ENCODE assay signal across 15 mouse cellular contexts in genomic region chr10:79806331-79806730, GRCm38 (mm10). TPM values are rescaled to one million over a fixed set of nuclear protein-coding genes. Genes with fewer than 3 reads are reported as not detected.
DNase-seq lines count a peak whose midpoint lies in the region; ATAC-seq and TF ChIP-seq lines count a peak whose summit lies in the region.
"Had no signal": no experiment of that assay in that cellular context is flagged by ENCODE, and none has a peak within 500 bp of the region (broad histone marks: within the 10 kb centered on the region; RNA-seq: fewer than 3 reads in every experiment).

No protein-coding gene starts in this region.

- TF ChIP-seq POLR2A in cortical plate, adult 2 months (IDR thresholded peaks at IDR 0.05; ENCODE audit: extremely low read depth, insufficient read depth, low read length), result no peak

- H3K9me3 ChIP-seq in heart, embryonic 12.5 days (replicated peaks), result no peaks in the 10 kb centered on the region
- H3K9me3 ChIP-seq in kidney, postnatal 0 days (replicated peaks; ENCODE audit: low read length), result no peaks in the 10 kb centered on the region
- H3K9me3 ChIP-seq in heart, embryonic 16.5 days (replicated peaks; ENCODE audit: control insufficient read depth, low read length), result no peaks in the 10 kb centered on the region
- H3K9me3 ChIP-seq: limb, embryonic 13.5 days had no signal

- ATAC-seq in heart, embryonic 12.5 days (ENCODE audit: insufficient number of reproducible peaks, low FRiP score), result no peak
- ATAC-seq in kidney, postnatal 0 days (replicated peaks; ENCODE audit: low FRiP score, low read depth), result no peak
- no peak for ATAC-seq in heart, embryonic 16.5 days (replicated peaks; ENCODE audit: extremely low read depth, insufficient read depth, low FRiP score)
- ATAC-seq: intestine, postnatal 0 days; liver, postnatal 0 days; Patski had no signal

- no peaks in the 10 kb centered on the region for H3K27me3 ChIP-seq in heart, embryonic 12.5 days (replicated peaks)
- no peaks in the 10 kb centered on the region for H3K27me3 ChIP-seq in kidney, postnatal 0 days (ENCODE audit: insufficient read depth, low read length)
- no peaks in the 10 kb centered on the region for H3K27me3 ChIP-seq in heart, embryonic 16.5 days (ENCODE audit: control insufficient read depth, insufficient read depth, low read length)
- H3K27me3 ChIP-seq: limb, embryonic 13.5 days; Patski had no signal

- H3K9ac ChIP-seq in heart, embryonic 12.5 days, result peak overlapping the region; percentile 54
- 0 out of 2 replicates have a peak overlapping the region, but pooled peaks have one; percentile 8 for H3K9ac ChIP-seq in kidney, postnatal 0 days (ENCODE audit: low read depth, low read length)
- peak overlapping the region; percentile 17; the same call in 1 of the 2 replicates for H3K9ac ChIP-seq in heart, embryonic 16.5 days (ENCODE audit: low read length)
- H3K9ac ChIP-seq: limb, embryonic 13.5 days had no signal

- H3K4me1 ChIP-seq in heart, embryonic 12.5 days (replicated peaks), result peaks cover 55% of the 10 kb centered on the region
- peaks cover 43% of the 10 kb centered on the region for H3K4me1 ChIP-seq in kidney, postnatal 0 days (replicated peaks; ENCODE audit: insufficient read depth, low read length)
- H3K4me1 ChIP-seq in cortical plate, adult 2 months (ENCODE audit: control insufficient read depth, insufficient read depth, low read length), result peaks cover 20% of the 10 kb centered on the region
- H3K4me1 ChIP-seq in heart, embryonic 16.5 days (ENCODE audit: control insufficient read depth, insufficient read depth, low read length), result peaks cover 13% of the 10 kb centered on the region

- peak overlapping the region; percentile 24 for H3K4me3 ChIP-seq in heart, embryonic 12.5 days
- H3K4me3 ChIP-seq in kidney, postnatal 0 days (replicated peaks; ENCODE audit: low read depth, low read length), result no peak overlapping the region
- 0 out of 2 replicates have a peak overlapping the region, but pooled peaks have one; percentile 3 for H3K4me3 ChIP-seq in cortical plate, adult 2 months (ENCODE audit: insufficient read depth, low read length)
- H3K4me3 ChIP-seq in heart, embryonic 16.5 days (ENCODE audit: low read length), result peak overlapping the region; percentile 8
- H3K4me3 ChIP-seq: limb, embryonic 13.5 days had no signal

- H3K36me3 ChIP-seq in heart, embryonic 12.5 days, result peaks cover 6% of the 10 kb centered on the region
- H3K36me3 ChIP-seq in kidney, postnatal 0 days (ENCODE audit: insufficient read depth, low read length), result peaks cover 13% of the 10 kb centered on the region
- no peaks in the 10 kb centered on the region for H3K36me3 ChIP-seq in heart, embryonic 16.5 days (ENCODE audit: control insufficient read depth, insufficient read depth)

- peak overlapping the region; percentile 83 for H3K27ac ChIP-seq in heart, embryonic 12.5 days (ENCODE audit: poor library complexity, severe bottlenecking)
- peak overlapping the region; percentile 50; the same call in 1 of the 2 replicates for H3K27ac ChIP-seq in kidney, postnatal 0 days
- H3K27ac ChIP-seq in cortical plate, adult 2 months (ENCODE audit: insufficient read depth, low read length), result peak overlapping the region; percentile 20
- H3K27ac ChIP-seq in heart, embryonic 16.5 days (ENCODE audit: low read length), result peak overlapping the region; percentile 84
- H3K27ac ChIP-seq: limb, embryonic 13.5 days had no signal

- no peak for TF ChIP-seq CTCF in kidney, postnatal 0 days (IDR thresholded peaks at IDR 0.05; ENCODE audit: low read depth)
- no peak for TF ChIP-seq CTCF in cortical plate, adult 2 months (IDR thresholded peaks at IDR 0.05; ENCODE audit: extremely low read depth, insufficient read depth, low read length)

- intact Hi-C loops in heart, postnatal 36 days (cut with DNase I), result no loop called here

- 68% methylated on average over 9 of the region's 9 CpGs for WGBS in heart, embryonic 12.5 days
- 73% methylated on average over 9 of the region's 9 CpGs for WGBS in kidney, postnatal 0 days
- 74% methylated on average over 9 of the region's 9 CpGs for WGBS in heart, embryonic 16.5 days

- peak overlapping the region; percentile 53 for H3K4me2 ChIP-seq in heart, embryonic 12.5 days
- H3K4me2 ChIP-seq in kidney, postnatal 0 days (ENCODE audit: low read length), result 0 out of 2 replicates have a peak overlapping the region, but pooled peaks have one; percentile 7
- H3K4me2 ChIP-seq in heart, embryonic 16.5 days (ENCODE audit: low read depth, low read length), result peak overlapping the region; percentile 43
- H3K4me2 ChIP-seq: limb, embryonic 13.5 days had no signal

- DNase-seq in heart, postnatal 36 days, result no peak
- no peak for DNase-seq in kidney, postnatal 0 days (ENCODE audit: low spot score)
- DNase-seq in kidney, postnatal 4 days, result no peak
- no peak for DNase-seq in gastrocnemius, postnatal 4 days (ENCODE audit: low spot score in 2 of 2)
- DNase-seq: thymus, postnatal 4 days had no signal

RNA-seq across cellular contexts. Expression of gene Palm, which starts 13.0 kb away (rescaled TPM):
- 72.4 and 80.8 TPM in 2 replicates for polyA plus RNA-seq in heart, embryonic 12.5 days (2016; fragmentation: Nextera tagmentation; extraction: Ambion mirVana)
- total RNA-seq in heart, postnatal 36 days (2021), result 10 to 100 TPM; 56.0 to 87.0 TPM
- polyA plus RNA-seq in kidney, postnatal 0 days (2015; fragmentation: Nextera tagmentation; extraction: Ambion mirVana), result 132 and 152 TPM in 2 replicates
- 294 and 331 TPM in 2 replicates for polyA plus RNA-seq in cortical plate, adult 2 months (2012; rRNA removed)
- 59.6 and 67.6 TPM in 2 replicates for polyA plus RNA-seq in heart, embryonic 16.5 days (2015; fragmentation: Nextera tagmentation; extraction: Ambion mirVana)
- total RNA-seq in gastrocnemius, postnatal 4 days (2021), result 10 to 100 TPM; 42.1 to 50.8 TPM

RNA-seq across cellular contexts. Expression of gene Misp, which starts 14.5 kb away (rescaled TPM):
- 0.40 and 0.60 TPM in 2 replicates for polyA plus RNA-seq in heart, embryonic 12.5 days (2016; fragmentation: Nextera tagmentation; extraction: Ambion mirVana)
- under 1 TPM in 1 of 2 experiments, not detected in 1; 0.62 TPM for total RNA-seq in heart, postnatal 36 days (2021)
- polyA plus RNA-seq in kidney, postnatal 0 days (2015; fragmentation: Nextera tagmentation; extraction: Ambion mirVana), result 24.5 and 24.8 TPM in 2 replicates
- 0.13 and 0.21 TPM in 2 replicates for polyA plus RNA-seq in cortical plate, adult 2 months (2012; rRNA removed)
- polyA plus RNA-seq in heart, embryonic 16.5 days (2015; fragmentation: Nextera tagmentation; extraction: Ambion mirVana), result 1.8 and 1.9 TPM in 2 replicates
- total RNA-seq in gastrocnemius, postnatal 4 days (2021), result under 1 TPM in 1 of 2 experiments, not detected in 1; 0.42 TPM
- total RNA-seq: CH12.LX had no signal

RNA-seq across cellular contexts. Expression of gene Prss57, which starts 15.6 kb away (rescaled TPM):
- polyA plus RNA-seq in heart, embryonic 12.5 days (2016; fragmentation: Nextera tagmentation; extraction: Ambion mirVana), result 0.24 TPM in 1 of 2 replicates, not detected in the other
- total RNA-seq in heart, postnatal 36 days (2021), result not detected
- polyA plus RNA-seq in kidney, postnatal 0 days (2015; fragmentation: Nextera tagmentation; extraction: Ambion mirVana), result 0.04 and 0.06 TPM in 2 replicates
- 1.4 and 2.1 TPM in 2 replicates for polyA plus RNA-seq in cortical plate, adult 2 months (2012; rRNA removed)
- polyA plus RNA-seq in heart, embryonic 16.5 days (2015; fragmentation: Nextera tagmentation; extraction: Ambion mirVana), result 2.9 and 7.9 TPM in 2 replicates
- not detected for total RNA-seq in gastrocnemius, postnatal 4 days (2021)
- total RNA-seq: adrenal gland, adult 18-20 months had no signal
- polyA plus RNA-seq: embryonic facial prominence, embryonic 14.5 days; Patski had no signal

RNA-seq across cellular contexts. Expression of gene Fstl3, which starts 29.3 kb away (rescaled TPM):
- polyA plus RNA-seq in heart, embryonic 12.5 days (2016; fragmentation: Nextera tagmentation; extraction: Ambion mirVana), result 21.1 and 21.9 TPM in 2 replicates
- total RNA-seq in heart, postnatal 36 days (2021), result 1 to 10 TPM; 4.2 to 4.3 TPM
- polyA plus RNA-seq in kidney, postnatal 0 days (2015; fragmentation: Nextera tagmentation; extraction: Ambion mirVana), result 32.9 and 38.7 TPM in 2 replicates
- 5.7 and 5.9 TPM in 2 replicates for polyA plus RNA-seq in cortical plate, adult 2 months (2012; rRNA removed)
- polyA plus RNA-seq in heart, embryonic 16.5 days (2015; fragmentation: Nextera tagmentation; extraction: Ambion mirVana), result 22.6 and 26.7 TPM in 2 replicates
- 1 to 10 TPM; 1.1 to 2.1 TPM for total RNA-seq in gastrocnemius, postnatal 4 days (2021)

RNA-seq across cellular contexts. Expression of gene Rnf126, which starts 39.6 kb away (rescaled TPM):
- polyA plus RNA-seq in heart, embryonic 12.5 days (2016; fragmentation: Nextera tagmentation; extraction: Ambion mirVana), result 78.7 and 78.9 TPM in 2 replicates
- 10 to 100 TPM; 23.6 to 24.6 TPM for total RNA-seq in heart, postnatal 36 days (2021)
- polyA plus RNA-seq in kidney, postnatal 0 days (2015; fragmentation: Nextera tagmentation; extraction: Ambion mirVana), result 74.5 and 82.4 TPM in 2 replicates
- polyA plus RNA-seq in cortical plate, adult 2 months (2012; rRNA removed), result 157 TPM in 2 replicates
- polyA plus RNA-seq in heart, embryonic 16.5 days (2015; fragmentation: Nextera tagmentation; extraction: Ambion mirVana), result 56.0 and 57.4 TPM in 2 replicates
- total RNA-seq in gastrocnemius, postnatal 4 days (2021), result 10 to 100 TPM; 45.0 to 52.5 TPM

Comparison
In these comparisons a context has a peak if more than half of its experiments do, and no peak if none do; other contexts are left out.
1. H3K27ac ChIP-seq: peak in every context shown above with its lines; median percentile 84 in heart, embryonic 16.5 days; 83 in heart, embryonic 12.5 days; 50 in kidney, postnatal 0 days; 20 in cortical plate, adult 2 months.